Mouse (Mus musculus) midbrain, embryonic 13.5 days (tissue): ENCODE results near the gene Spats2. TPM values are rescaled to one million over a fixed set of nuclear protein-coding genes. Genes with fewer than 3 reads are reported as not detected.

Experiments used
- ATAC-seq: fragments of 200-750 bp; cut with Nextera tagmentation; 2 replicates; pipeline ENCODE4 v1.8.0; 2017; ENCODE audit warnings: mild to moderate bottlenecking, moderate TSS enrichment, moderate library complexity
- H3K27ac ChIP-seq: fragments of 300-500 bp; sonication (generic); 2 replicates; pipeline ENCODE4 v1.5.1; 2015; ENCODE audit warnings: inconsistent platforms, mild to moderate bottlenecking, moderate library complexity
- H3K27me3 ChIP-seq: fragments of 300-500 bp; sonication (generic); 2 replicates; pipeline ENCODE4 v1.6.1; 2015; ENCODE audit warnings: mild to moderate bottlenecking, inconsistent platforms
- H3K36me3 ChIP-seq: fragments of 300-500 bp; sonication (generic); 2 replicates; pipeline ENCODE4 v1.6.1; 2015; ENCODE audit warnings: mild to moderate bottlenecking, inconsistent platforms
- H3K4me1 ChIP-seq: fragments of 300-500 bp; sonication (generic); replicated peaks from 2 replicates; pipeline ENCODE4 v1.6.1; 2015; ENCODE audit warnings: inconsistent platforms
- H3K4me2 ChIP-seq: fragments of 300-500 bp; sonication (generic); replicated peaks from 2 replicates; pipeline ENCODE4 v1.6.1; 2015; ENCODE audit warnings: moderate library complexity, mild to moderate bottlenecking, inconsistent platforms
- H3K4me3 ChIP-seq: fragments of 300-500 bp; sonication (generic); replicated peaks from 2 replicates; pipeline ENCODE4 v1.5.1; 2015; ENCODE audit warnings: mild to moderate bottlenecking, inconsistent platforms
- H3K9ac ChIP-seq: fragments of 300-500 bp; sonication (generic); replicated peaks from 2 replicates; pipeline ENCODE4 v1.6.1; 2015; ENCODE audit warnings: mild to moderate bottlenecking, inconsistent platforms
- H3K9me3 ChIP-seq: fragments of 300-500 bp; sonication (generic); 2 replicates; pipeline ENCODE4 v1.6.1; 2016; ENCODE audit warnings: mild to moderate bottlenecking, inconsistent platforms
- WGBS: fragments of 180-500 bp; shearing (Covaris S2); methylation state at CpG from one replicate; pipeline ENCODE4 v1.1.7; 2015; 5-methylcytosine and 5-hydroxymethylcytosine counted together
- polyA plus RNA-seq: library from polyadenylated mRNA; unstranded; fragments of >200 nt; fragmentation: Nextera tagmentation; extraction: Ambion mirVana; gene quantifications from 2 replicates; pipeline ENCODE4 v1.2.1, GENCODE M21; 2015

Gene Spats2
- polyA plus RNA-seq, 1 experiment from 2014 or later = 45.7 TPM

- ATAC-seq = no peak
- Histone ChIP-seq H3K36me3 (no peaks in the 10 kb centered on the region), H3K9ac (no peak overlapping the region), H3K27me3 (no peaks in the 10 kb centered on the region), H3K4me2 (no peak overlapping the region), H3K4me1 (peaks cover 9% of the 10 kb centered on the region), H3K4me3 (no peak overlapping the region), H3K27ac (no peak overlapping the region), H3K9me3 (no peaks in the 10 kb centered on the region)
- WGBS = 88% methylated on average over 2 of the region's 2 CpGs
These were observed 3.1 kb upstream of the Spats2 start for GRCm38 (mm10) chr15:99122642-99123041.

DNA sequence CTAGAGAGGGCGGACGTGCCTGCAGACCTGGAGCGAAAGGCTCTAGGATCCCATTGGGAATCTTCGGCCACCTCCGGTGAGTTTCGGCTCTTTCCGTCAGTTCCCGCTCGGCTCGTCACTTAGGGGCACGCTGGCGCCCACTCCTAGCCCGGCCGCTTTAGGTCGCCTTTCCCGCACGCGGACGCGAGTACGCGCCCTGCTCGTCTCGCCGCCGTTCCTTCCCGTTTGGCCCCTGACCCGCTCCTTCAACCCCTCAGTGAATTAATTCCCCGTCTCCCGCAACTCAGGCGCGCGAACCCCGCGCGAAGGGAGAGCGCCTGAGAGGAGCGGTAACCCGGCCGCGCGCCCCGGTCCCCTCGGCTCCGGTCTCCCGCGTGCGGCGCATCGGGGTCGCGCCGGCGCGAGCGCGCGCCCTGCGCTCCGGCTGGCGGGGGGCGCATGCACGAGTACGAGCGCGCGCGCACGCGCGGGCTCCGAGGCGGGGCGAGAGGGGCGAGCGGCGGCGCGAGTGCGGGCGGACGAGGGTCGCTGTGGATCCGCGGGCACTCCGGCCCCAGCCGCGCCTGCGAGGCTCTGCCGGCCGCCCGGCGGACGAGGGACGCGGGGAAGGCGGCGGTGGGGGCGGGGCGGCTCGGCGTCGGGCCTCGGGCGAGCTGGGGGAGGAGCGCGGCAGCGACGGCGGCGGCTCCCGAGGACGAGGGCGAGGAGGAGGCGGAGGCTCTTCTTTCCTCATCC is 532 bp downstream of the Spats2 start:
- Histone ChIP-seq H3K36me3 (no peaks in the 10 kb centered on the region), H3K4me1 (peaks cover 42% of the 10 kb centered on the region), H3K27ac (peak overlapping the region; percentile 95), H3K27me3 (no peaks in the 10 kb centered on the region), H3K9me3 (no peaks in the 10 kb centered on the region), H3K9ac (peak overlapping the region; percentile 83), H3K4me3 (peak overlapping the region; percentile 77), H3K4me2 (peak overlapping the region; percentile 68)
- peak; percentile 93 for ATAC-seq
- WGBS = under 1% methylated on average over 88 of the region's 115 CpGs

DNA sequence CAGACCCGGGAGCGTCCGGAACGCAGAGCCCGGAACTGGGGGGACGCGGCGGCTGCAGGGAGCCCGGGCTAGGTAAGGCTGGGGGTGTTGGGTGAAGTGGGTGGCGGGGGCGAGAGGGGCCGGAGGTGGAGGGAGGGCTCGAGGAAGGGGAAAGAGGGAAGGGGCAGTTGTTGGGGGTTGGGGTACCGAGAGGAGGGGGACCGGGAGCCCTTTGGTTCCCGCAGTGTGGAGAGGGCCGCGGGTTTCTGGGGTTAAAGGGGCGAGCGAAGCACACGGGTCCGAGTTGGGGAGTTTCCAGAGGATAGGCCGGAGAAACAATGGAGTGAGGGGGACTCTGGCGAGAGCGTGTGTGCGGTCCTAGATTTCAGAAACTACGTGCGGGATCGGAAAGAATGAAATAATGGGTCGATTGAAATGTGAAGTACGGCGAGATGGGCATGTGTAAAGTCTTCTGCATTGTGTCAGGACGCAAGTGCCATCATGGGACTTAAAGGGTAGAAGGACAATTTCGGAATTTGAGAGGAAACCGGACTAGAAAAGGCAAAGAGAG is 1.2 kb downstream of the Spats2 start:
- no peaks in the 10 kb centered on the region for H3K27me3 ChIP-seq
- H3K4me2 ChIP-seq = peak overlapping the region; percentile 68
- H3K4me1 ChIP-seq = peaks cover 48% of the 10 kb centered on the region
- peak overlapping the region; percentile 95 for H3K27ac ChIP-seq
- H3K36me3 ChIP-seq = no peaks in the 10 kb centered on the region
- WGBS = under 1% methylated on average over 34 of the region's 35 CpGs
- H3K9me3 ChIP-seq = no peaks in the 10 kb centered on the region
- ATAC-seq = peak; percentile 77
- peak overlapping the region; percentile 83 for H3K9ac ChIP-seq
- peak overlapping the region; percentile 77 for H3K4me3 ChIP-seq

DNA sequence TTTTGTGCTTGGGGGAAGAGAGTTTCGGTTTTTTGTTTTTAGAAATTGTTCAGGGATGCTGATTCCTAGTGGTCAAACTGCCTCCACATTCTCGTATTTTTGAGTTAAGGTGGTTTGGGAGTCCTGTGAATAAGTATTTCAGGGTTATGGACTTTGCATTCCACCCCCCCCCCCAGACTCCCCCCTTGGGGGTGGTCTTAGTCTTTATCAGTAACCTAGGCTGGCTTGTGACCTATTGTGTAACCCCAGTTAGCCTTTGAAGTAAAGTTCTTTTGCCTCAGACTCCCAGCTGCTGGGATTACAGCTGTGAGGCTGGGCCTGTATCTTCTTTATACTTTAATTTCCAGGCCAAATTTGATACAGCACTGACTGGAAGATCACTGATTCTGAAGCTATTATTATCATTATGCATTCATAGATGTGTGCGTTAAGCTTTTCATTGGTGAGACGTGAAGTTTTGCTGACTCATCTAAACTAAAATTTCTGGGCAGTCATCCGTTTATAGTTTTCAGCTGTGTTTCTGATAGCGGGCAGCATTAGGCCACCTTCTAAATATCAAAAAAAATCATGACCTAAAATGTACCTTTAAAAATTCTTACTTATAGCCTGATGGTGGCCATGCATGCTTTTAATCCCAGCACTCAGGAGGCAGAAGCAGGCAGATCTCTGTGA is 2.3 kb downstream of the Spats2 start:
- 63% methylated on average over 6 of the region's 6 CpGs for WGBS
- Histone ChIP-seq H3K4me3 (peak overlapping the region; percentile 77), H3K4me2 (peak overlapping the region; percentile 68), H3K9me3 (no peaks in the 10 kb centered on the region), H3K27ac (no peak overlapping the region), H3K27me3 (no peaks in the 10 kb centered on the region), H3K4me1 (peaks cover 48% of the 10 kb centered on the region), H3K9ac (peak overlapping the region; percentile 83), H3K36me3 (0 out of 2 replicates have a peak, but pooled peaks cover under 1% of the 10 kb centered on the region)
- ATAC-seq = no peak

DNA sequence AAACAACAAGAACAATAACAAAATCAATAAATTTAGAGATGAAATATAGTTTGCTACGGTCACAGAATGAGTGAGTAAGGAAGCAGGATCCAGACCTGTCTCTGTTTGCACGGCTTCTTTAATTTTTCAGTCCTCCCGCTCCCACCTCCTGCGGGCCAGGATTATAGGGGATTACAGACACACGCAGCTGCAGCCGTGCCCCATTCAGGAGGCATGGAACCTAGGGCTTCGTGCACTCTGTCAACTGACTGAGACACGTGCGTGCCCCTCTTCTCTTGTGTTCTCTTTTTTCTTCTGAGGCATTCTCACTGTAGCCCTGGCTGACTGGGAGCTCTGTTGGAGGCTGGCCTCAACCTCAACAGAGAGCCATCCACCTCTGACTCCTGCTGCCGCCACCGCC is 3.7 kb downstream of the Spats2 start:
- Histone ChIP-seq H3K9ac (peak overlapping the region; percentile 24), H3K4me3 (0 out of 2 replicates have a peak overlapping the region, but pooled peaks have one; percentile 2), H3K4me2 (peak overlapping the region; percentile 20), H3K27ac (0 out of 2 replicates have a peak overlapping the region, but pooled peaks have one; percentile 14), H3K36me3 (0 out of 2 replicates have a peak, but pooled peaks cover 3% of the 10 kb centered on the region), H3K27me3 (no peaks in the 10 kb centered on the region), H3K9me3 (no peaks in the 10 kb centered on the region), H3K4me1 (peaks cover 48% of the 10 kb centered on the region)
- whole genome bisulfite sequencing = 21% methylated on average over 11 of the region's 11 CpGs
- no peak for ATAC-seq

DNA sequence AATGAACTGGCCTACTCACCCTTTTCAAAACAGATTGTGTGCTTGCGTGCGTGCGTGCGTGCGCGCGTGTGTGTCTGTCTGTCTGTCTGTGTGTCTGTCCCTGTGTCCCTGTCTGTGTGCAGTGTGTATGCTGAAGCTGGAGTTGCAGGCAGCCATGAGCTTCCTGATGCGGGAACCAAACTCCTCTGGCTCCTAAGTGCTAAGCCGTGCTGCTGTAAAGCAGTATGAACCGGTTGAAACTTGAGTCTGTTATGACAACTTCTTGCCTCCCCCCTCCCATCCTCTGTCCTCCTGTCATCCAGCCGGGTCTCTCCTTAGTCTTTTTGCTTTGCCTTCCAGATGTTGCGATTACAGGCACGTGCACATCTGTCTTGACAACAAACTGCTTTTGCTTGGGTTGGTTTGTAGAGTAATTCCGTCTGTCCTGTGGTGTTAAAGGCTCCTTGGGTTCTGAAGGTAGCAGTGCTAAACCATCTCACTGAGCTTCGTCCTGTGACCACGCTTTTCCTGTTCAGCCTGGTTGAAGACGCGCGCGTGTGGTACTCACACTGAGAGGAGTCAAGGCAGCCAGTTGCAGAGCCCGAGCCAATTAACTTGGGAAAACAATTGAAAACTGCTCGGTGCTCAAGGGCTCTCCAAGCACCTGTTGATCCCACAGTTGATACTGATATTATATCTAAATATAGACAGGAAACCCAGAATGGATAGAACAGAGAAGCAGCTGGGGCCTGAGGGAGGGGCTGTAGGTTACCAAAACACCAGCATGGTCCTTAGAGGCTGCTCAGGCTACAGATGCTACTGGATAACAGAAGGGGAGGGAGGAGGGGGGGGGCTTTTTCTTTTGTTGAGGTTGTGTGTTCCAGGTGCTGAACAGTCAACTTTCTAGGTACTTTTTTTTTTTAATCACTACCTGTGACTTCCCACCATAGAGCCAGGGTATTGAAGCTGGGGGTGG is 4.5 kb downstream of the Spats2 start:
- no peaks in the 10 kb centered on the region for H3K27me3 ChIP-seq
- WGBS = 70% methylated on average over 22 of the region's 22 CpGs
- 0 out of 2 replicates have a peak overlapping the region, but pooled peaks have one; percentile 14 for H3K27ac ChIP-seq
- no peaks in the 10 kb centered on the region for H3K9me3 ChIP-seq
- 0 out of 2 replicates have a peak overlapping the region, but pooled peaks have one; percentile 2 for H3K4me3 ChIP-seq
- ATAC-seq = no peak
- peak overlapping the region; percentile 20; the same call in 1 of the 2 replicates for H3K4me2 ChIP-seq
- peak overlapping the region; percentile 24 for H3K9ac ChIP-seq
- H3K4me1 ChIP-seq = peaks cover 48% of the 10 kb centered on the region
- H3K36me3 ChIP-seq = 0 out of 2 replicates have a peak, but pooled peaks cover 3% of the 10 kb centered on the region

DNA sequence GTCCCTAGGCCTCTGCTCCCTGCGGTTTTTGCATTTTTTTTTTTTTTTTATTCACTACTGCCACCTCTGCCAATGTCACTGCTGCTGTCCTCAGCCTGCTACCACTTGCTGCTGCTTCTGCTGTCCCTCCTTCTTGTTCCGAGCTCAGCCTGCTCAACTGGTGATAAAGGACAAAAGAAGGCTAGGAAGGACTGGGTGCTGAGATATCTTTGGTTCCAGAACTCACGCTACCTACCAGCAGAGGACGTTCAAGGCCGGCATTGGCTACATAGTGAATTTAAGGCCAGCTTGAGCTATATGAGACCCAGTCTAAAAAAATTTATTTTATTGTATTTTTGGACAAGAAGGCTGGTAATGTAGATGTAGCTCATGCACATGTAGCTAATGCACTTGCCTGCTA is 12.7 kb downstream of the Spats2 start:
- H3K27me3 ChIP-seq = no peaks in the 10 kb centered on the region
- ATAC-seq = no peak
- 92% methylated on average over 5 of the region's 5 CpGs for WGBS
- H3K4me1 ChIP-seq = peaks cover 10% of the 10 kb centered on the region
- H3K27ac ChIP-seq = no peak overlapping the region
- no peak overlapping the region for H3K4me2 ChIP-seq
- H3K36me3 ChIP-seq = 0 out of 2 replicates have a peak, but pooled peaks cover 9% of the 10 kb centered on the region
- no peak overlapping the region for H3K9ac ChIP-seq
- H3K9me3 ChIP-seq = no peaks in the 10 kb centered on the region
- H3K4me3 ChIP-seq = no peak overlapping the region

DNA sequence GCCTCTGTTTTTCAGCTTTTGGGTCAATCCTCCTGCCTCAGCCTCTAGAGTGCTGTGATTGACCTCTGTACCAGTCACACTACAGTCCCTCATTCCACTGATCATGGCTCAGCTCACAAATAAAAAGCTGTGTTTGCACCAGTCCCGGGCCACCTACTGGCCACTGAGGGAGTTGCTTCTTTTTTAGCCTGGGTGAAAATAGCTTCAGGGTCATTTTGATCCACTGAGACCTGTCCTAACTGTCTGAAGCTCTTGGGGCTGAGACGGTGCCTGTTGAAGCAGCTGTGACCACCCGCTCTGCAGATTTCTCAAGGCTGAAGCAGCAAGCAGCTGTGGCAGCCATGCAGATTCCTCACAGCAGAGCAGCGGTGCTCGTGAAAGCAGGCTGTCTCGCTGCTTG is 14.0 kb downstream of the Spats2 start:
- no peak for ATAC-seq
- no peak overlapping the region for H3K27ac ChIP-seq

GRCm38 (mm10) chr15:99150516-99150915 is 24.8 kb downstream of the Spats2 start:
- Histone ChIP-seq H3K27me3 (no peaks in the 10 kb centered on the region), H3K4me3 (no peak overlapping the region), H3K9ac (no peak overlapping the region), H3K4me1 (no peaks in the 10 kb centered on the region), H3K9me3 (no peaks in the 10 kb centered on the region), H3K4me2 (no peak overlapping the region), H3K36me3 (peaks cover 52% of the 10 kb centered on the region), H3K27ac (no peak overlapping the region)
- 94% methylated on average over 7 of the region's 7 CpGs for WGBS
- ATAC-seq = no peak

More for the DNA sequence above, 14.0 kb downstream of the Spats2 start:
- Histone ChIP-seq H3K27me3 (no peaks in the 10 kb centered on the region), H3K4me3 (no peak overlapping the region), H3K9ac (no peak overlapping the region), H3K4me1 (peaks cover 10% of the 10 kb centered on the region), H3K9me3 (no peaks in the 10 kb centered on the region), H3K36me3 (0 out of 2 replicates have a peak, but pooled peaks cover 9% of the 10 kb centered on the region), H3K4me2 (no peak overlapping the region)
- 53% methylated on average over 6 of the region's 6 CpGs for WGBS

DNA sequence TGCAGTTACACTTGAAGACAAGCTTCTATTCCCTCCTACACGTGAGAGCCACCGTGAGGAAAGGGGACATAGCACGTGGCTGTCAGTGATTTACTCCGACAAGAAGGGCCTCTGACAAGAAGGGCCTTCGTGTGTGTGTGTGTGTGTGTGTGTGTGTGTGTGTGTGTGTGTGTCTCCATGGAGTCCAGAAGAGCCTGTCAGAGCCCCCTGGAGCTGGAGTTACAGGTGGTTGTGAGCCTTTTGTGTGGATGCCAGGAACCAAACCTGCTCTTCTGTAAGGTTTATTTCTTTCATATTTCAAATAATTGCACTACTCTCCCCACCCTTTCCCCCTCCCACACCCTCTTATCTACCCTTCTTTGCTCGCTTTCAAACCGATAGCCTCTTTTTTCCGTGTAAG is 25.6 kb downstream of the Spats2 start:
- peaks cover 44% of the 10 kb centered on the region for H3K36me3 ChIP-seq
- no peaks in the 10 kb centered on the region for H3K4me1 ChIP-seq
- no peak overlapping the region for H3K4me2 ChIP-seq
- no peaks in the 10 kb centered on the region for H3K9me3 ChIP-seq
- H3K9ac ChIP-seq = no peak overlapping the region
- no peak for ATAC-seq
- no peak overlapping the region for H3K4me3 ChIP-seq
- WGBS = 86% methylated on average over 8 of the region's 8 CpGs
- no peak overlapping the region for H3K27ac ChIP-seq
- H3K27me3 ChIP-seq = no peaks in the 10 kb centered on the region

DNA sequence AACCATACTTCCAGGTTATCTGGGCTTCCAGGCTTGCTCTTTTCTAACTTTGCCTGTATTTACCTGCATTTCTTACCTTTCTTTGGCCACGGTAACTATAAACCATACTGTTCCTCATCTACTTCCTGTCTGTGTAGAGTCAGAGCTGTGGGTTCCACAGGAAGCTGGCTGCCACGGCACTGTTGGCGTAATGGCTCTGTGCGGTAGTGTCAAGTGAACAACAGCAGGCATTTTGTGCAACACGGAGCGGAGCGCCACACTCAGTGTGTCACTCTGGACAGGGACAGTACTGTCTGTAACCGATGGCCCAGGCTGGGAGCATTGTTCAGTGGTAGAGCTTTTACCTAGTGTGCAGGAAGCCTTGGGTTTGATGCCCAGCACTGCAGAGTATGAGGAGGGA is 27.8 kb downstream of the Spats2 start:
- no peak overlapping the region for H3K9ac ChIP-seq
- ATAC-seq = no peak
- H3K4me1 ChIP-seq = no peaks in the 10 kb centered on the region
- WGBS = 95% methylated on average over 8 of the region's 8 CpGs
- peaks cover 31% of the 10 kb centered on the region for H3K36me3 ChIP-seq
- no peak overlapping the region for H3K4me2 ChIP-seq
- H3K27ac ChIP-seq = no peak overlapping the region
- H3K27me3 ChIP-seq = no peaks in the 10 kb centered on the region
- no peaks in the 10 kb centered on the region for H3K9me3 ChIP-seq
- H3K4me3 ChIP-seq = no peak overlapping the region
